Mouse (Mus musculus) megakaryocyte, embryonic 14.5 days (primary cell): Measurements from ENCODE around the gene Prph.

Experiments used
- FLI1 ChIP-seq: IDR thresholded peaks from 2 replicates; pipeline ENCODE4 v1.6.1; 2012; ENCODE audit warnings: low read length, inconsistent platforms, mixed read lengths
- GATA1 ChIP-seq: IDR thresholded peaks from 3 replicates; pipeline ENCODE4 v1.6.1; 2012; ENCODE audit warnings: mixed read lengths, low read length, inconsistent platforms, borderline replicate concordance

DNA sequence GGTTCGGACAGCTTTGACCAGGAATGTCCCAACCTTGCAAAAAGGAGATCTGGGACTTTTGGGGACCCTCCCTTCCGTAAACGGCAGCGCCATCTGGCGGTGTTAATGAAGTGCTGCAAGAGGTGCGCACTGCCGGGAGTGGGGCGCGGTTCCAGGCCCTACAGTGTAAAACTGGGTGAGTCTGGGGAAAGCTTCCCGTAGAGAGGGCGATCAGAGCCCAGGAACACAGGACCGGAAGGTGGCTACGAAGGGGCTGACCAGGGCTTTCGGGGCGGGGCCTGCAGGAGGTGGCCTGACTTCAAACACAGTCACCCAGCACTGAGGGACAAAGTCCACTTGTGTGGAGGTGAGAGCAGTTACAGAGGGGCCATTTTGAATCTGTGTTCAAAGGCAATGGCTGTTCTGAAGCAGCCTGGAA is 44.2 kb downstream of the Prph start:
- no peak for TF ChIP-seq GATA1
- no peak for TF ChIP-seq FLI1
